Mouse (Mus musculus): Measurements from ENCODE around the gene Mcm3ap. TPM values are rescaled to one million over a fixed set of nuclear protein-coding genes. Genes with fewer than 3 reads are reported as not detected.

The Mcm3ap gene
- total RNA-seq, 2 experiments from 2014 or later: 19.0 to 30.6 TPM

DNA sequence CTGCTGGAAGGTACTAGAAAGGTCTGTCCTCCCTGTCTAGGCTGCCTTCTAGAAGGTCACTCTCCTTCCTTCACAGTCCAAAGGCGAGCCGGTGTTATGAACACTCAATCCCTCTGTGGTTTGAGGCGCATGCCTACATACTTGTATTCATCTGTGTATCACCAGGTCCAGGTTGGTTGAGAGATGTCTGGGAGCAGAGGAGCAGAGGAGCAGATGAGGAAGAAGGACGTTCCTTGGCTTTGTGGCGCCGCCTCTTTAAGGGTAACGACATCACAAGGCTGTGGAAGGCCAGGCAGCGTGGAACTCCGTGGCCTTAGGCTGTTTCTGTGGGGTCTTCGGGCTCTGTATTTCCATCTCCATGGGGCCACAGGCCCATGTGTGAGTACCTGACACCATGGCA, 93.2 kb downstream of the Mcm3ap start, which contains the start of gene Spatc1l:
Spatc1l (plus strand) TSS at position 301 of the 400 bp plus-strand sequence.
- ATAC-seq (replicated peaks; ENCODE audit: low FRiP score, poor library complexity, severe bottlenecking): no peak

Other genes starting within 250 kb of the Mcm3ap start
- gene Prmt2, start 231.1 kb upstream of the Mcm3ap start, total RNA-seq (2015; ENCODE audit: low replicate concordance): not detected in 2 replicates
- not detected in 2 replicates for gene Prmt2, start 231.1 kb upstream of the Mcm3ap start, total RNA-seq (2017; ENCODE audit: low replicate concordance)
- gene S100b, start 215.1 kb upstream of the Mcm3ap start, total RNA-seq (2015; ENCODE audit: low replicate concordance): not detected in 2 replicates
- not detected in 2 replicates for gene S100b, start 215.1 kb upstream of the Mcm3ap start, total RNA-seq (2017; ENCODE audit: low replicate concordance)
- gene Dip2a, start 123.6 kb upstream of the Mcm3ap start, total RNA-seq (2015; ENCODE audit: low replicate concordance): 0.77 and 0.84 TPM in 2 replicates
- gene Dip2a, start 123.6 kb upstream of the Mcm3ap start, total RNA-seq (2017; ENCODE audit: low replicate concordance): 0.34 and 4.7 TPM in 2 replicates
- gene AC141477.1, start 28.5 kb upstream of the Mcm3ap start, total RNA-seq (2015; ENCODE audit: low replicate concordance): not detected in 2 replicates
- gene AC141477.1, start 28.5 kb upstream of the Mcm3ap start, total RNA-seq (2017; ENCODE audit: low replicate concordance): not detected in 2 replicates
- gene Pcnt, start 26.1 kb upstream of the Mcm3ap start, total RNA-seq (2015; ENCODE audit: low replicate concordance): 22.4 and 25.0 TPM in 2 replicates
- 31.9 and 34.8 TPM in 2 replicates for gene Pcnt, start 26.1 kb upstream of the Mcm3ap start, total RNA-seq (2017; ENCODE audit: low replicate concordance)
- not detected in 2 replicates for gene 2610028H24Rik, start 19.8 kb upstream of the Mcm3ap start, total RNA-seq (2015; ENCODE audit: low replicate concordance)
- gene 2610028H24Rik, start 19.8 kb upstream of the Mcm3ap start, total RNA-seq (2017; ENCODE audit: low replicate concordance): not detected in 2 replicates
- 0.19 and 0.21 TPM in 2 replicates for gene Ybey, start 187 bp downstream of the Mcm3ap start, total RNA-seq (2015; ENCODE audit: low replicate concordance)
- gene Ybey, start 187 bp downstream of the Mcm3ap start, total RNA-seq (2017; ENCODE audit: low replicate concordance): 0.60 and 1.4 TPM in 2 replicates
- gene Lss, start 62.7 kb downstream of the Mcm3ap start, total RNA-seq (2015; ENCODE audit: low replicate concordance): 1.0 TPM in 1 of 2 replicates, not detected in the other
- gene Lss, start 62.7 kb downstream of the Mcm3ap start, total RNA-seq (2017; ENCODE audit: low replicate concordance): 1.7 and 2.0 TPM in 2 replicates
- gene Spatc1l, start 93.3 kb downstream of the Mcm3ap start, total RNA-seq (2015; ENCODE audit: low replicate concordance): not detected in 2 replicates
- gene Spatc1l, start 93.3 kb downstream of the Mcm3ap start, total RNA-seq (2017; ENCODE audit: low replicate concordance): not detected in 2 replicates
- gene Ftcd, start 106.7 kb downstream of the Mcm3ap start, total RNA-seq (2015; ENCODE audit: low replicate concordance): not detected in 2 replicates
- gene Ftcd, start 106.7 kb downstream of the Mcm3ap start, total RNA-seq (2017; ENCODE audit: low replicate concordance): not detected in 2 replicates
- gene Col6a2, start 154.7 kb downstream of the Mcm3ap start, total RNA-seq (2015; ENCODE audit: low replicate concordance): 0.84 TPM in 1 of 2 replicates, not detected in the other
- gene Col6a2, start 154.7 kb downstream of the Mcm3ap start, total RNA-seq (2017; ENCODE audit: low replicate concordance): 0.14 TPM in 1 of 2 replicates, not detected in the other

Data from erythroblast, adult 5-6 weeks (primary cell).